Mouse (Mus musculus) brown adipose tissue, adult 24 weeks (tissue): ENCODE data around the gene Adamts14. TPM values are rescaled to one million over a fixed set of nuclear protein-coding genes. Genes with fewer than 3 reads are reported as not detected.

Experiments
- H3K27ac ChIP-seq: fragments of 200-500 bp; replicated peaks from 2 replicates; pipeline ENCODE4 v1.5.1; 2012; ENCODE audit warnings: low read depth, mild to moderate bottlenecking, low read length
- H3K4me1 ChIP-seq: fragments of 200-500 bp; 2 replicates; pipeline ENCODE4 v1.6.1; 2012; ENCODE audit warnings: low read length, mixed read lengths; ENCODE audit not compliant: control insufficient read depth, insufficient read depth, insufficient read length
- H3K4me3 ChIP-seq: fragments of 200-500 bp; 2 replicates; pipeline ENCODE4 v1.5.1; 2012; ENCODE audit warnings: low read depth, mild to moderate bottlenecking, low read length, moderate library complexity; ENCODE audit not compliant: insufficient read depth
- polyA plus RNA-seq: library from polyadenylated mRNA; stranded (reverse); fragments of >200 nt; gene quantifications from 2 replicates; pipeline ENCODE4 v1.2.4, GENCODE M21; 2012; ENCODE audit not compliant: missing spikeins, insufficient read depth, insufficient read length

Adamts14 gene
- polyA plus RNA-seq, 1 experiment: 0.20 TPM

DNA sequence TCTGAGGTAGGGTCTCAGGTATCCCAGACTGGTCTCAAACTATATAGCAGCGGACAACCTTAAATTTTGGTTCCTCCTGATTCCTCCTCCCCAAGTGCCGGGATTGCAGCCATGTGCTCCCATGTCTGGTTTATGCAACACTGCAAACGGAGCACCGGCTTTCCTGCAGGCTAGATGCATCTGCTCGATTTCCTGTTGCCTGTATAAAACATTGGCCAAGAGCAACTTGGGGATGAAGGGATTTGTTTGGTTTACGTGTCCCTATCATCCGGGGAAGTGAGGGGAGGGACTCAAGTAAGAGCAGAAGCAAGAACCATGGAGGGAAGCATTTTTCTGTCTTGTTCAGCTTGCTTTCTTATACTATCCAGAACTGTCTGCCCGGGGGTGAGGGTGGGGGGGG, 78.0 kb downstream of the Adamts14 start:
- Histone ChIP-seq H3K4me3 (no peak overlapping the region), H3K27ac (no peak overlapping the region)

DNA sequence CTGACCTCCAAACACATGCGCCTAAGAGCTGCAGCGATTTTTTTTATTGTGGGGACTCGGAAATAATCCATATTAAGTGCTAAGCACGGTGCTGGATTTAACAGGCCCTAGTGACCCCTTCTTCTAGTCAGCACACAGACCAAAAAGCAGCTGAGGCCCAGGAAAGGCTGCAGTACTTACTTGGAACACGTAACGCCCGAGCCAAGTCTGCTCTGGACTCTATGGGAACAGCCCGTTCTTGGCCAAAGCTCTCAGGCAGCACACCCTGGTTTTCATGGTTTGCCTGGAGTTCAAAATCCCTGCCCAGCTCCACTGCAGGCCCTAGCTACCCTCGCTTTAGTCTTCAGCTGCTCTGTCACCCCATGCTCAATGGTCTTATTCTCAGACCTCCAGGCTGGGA, 78.6 kb downstream of the Adamts14 start:
- Histone ChIP-seq H3K4me3 (no peak overlapping the region), H3K27ac (no peak overlapping the region), H3K4me1 (no peaks in the 10 kb centered on the region)

More for the DNA sequence above, 78.0 kb downstream of the Adamts14 start:
- H3K4me1 ChIP-seq: no peaks in the 10 kb centered on the region

DNA sequence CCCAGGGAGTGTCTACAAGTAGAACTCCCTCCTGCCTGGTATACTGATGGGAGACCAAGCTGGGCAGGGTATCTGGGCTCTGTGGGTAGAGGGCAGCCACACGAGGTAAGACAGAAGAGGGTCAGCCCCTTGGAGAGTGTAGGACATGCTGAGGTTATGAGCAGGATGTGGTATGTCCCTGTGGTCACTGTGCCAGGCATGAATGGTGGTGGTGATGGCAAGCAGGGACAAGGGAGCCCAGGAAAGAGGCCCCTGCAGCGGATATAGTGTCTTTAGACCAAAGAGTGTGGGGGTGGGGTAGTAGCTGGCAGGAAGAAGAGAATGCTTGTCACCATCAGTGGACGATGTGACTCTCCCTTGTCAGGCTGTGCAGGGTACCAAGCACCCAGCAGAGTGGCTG, 85.2 kb downstream of the Adamts14 start:
- H3K4me1 ChIP-seq: no peaks in the 10 kb centered on the region; the same call in 1 of the 2 replicates
- no peak overlapping the region for H3K4me3 ChIP-seq
- H3K27ac ChIP-seq: no peak overlapping the region

DNA sequence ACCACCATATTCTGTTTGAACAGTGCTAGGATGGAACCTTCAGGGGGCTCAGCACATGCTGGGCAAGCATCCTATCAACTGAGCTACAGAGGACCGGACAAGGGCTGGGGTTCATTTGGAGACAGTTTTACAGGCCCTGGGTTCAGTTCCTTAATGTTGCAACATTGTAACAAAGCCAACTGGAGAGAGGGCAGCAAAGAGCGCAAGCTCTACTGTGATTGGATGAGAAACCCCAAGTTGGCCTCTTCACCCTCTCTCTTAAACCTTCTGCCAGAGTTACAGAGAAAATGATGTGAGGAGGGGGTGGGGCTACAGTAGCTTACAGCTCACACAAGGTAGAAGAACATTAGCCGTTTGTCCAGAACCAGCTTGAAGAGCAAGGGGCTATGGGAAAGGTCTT, 86.2 kb downstream of the Adamts14 start:
- no peaks in the 10 kb centered on the region; the same call in 1 of the 2 replicates for H3K4me1 ChIP-seq
- no peak overlapping the region for H3K4me3 ChIP-seq

DNA sequence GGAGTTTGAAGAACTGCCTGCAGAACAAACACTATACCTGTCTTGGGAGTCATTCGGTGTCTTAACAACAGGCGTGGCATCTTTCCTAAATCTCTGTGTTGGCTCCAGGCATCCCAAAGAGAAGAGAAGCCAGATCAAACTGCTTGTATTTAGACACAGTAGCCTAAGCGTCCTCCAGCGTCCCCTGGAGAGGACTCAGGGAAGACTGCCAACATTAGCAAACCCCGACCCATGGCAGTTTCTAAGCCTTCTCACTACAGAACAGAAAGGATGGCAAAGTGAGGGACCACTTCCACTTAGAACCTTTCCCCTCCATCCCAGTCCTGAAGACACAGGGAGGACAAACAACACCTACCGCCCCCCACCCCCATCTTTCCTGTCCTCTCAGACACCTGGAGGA, 93.3 kb downstream of the Adamts14 start:
- H3K4me1 ChIP-seq: no peaks in the 10 kb centered on the region
- H3K27ac ChIP-seq: no peak overlapping the region
- H3K4me3 ChIP-seq: no peak overlapping the region

More for the DNA sequence above, 86.2 kb downstream of the Adamts14 start:
- H3K27ac ChIP-seq: no peak overlapping the region

DNA sequence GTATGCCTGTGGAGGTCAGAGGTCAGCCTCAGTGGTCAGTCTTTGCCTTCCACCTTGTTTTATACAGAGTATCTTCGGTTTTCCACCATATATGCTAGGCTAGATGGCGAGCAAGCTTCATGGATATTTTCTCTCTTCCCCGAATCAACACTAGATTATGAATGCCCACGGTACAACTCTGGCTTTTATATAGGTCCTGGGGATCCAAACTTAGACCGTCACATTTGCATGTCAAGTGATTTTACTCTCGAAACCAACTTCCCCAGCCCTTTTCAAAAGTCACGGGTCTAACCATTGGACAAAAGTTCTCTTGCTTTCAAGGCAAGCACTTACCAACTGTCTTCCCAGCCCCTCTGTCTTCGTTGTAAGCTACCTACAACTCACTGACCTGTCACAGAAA, 94.6 kb downstream of the Adamts14 start:
- H3K27ac ChIP-seq: no peak overlapping the region
- no peaks in the 10 kb centered on the region for H3K4me1 ChIP-seq
- H3K4me3 ChIP-seq: no peak overlapping the region

DNA sequence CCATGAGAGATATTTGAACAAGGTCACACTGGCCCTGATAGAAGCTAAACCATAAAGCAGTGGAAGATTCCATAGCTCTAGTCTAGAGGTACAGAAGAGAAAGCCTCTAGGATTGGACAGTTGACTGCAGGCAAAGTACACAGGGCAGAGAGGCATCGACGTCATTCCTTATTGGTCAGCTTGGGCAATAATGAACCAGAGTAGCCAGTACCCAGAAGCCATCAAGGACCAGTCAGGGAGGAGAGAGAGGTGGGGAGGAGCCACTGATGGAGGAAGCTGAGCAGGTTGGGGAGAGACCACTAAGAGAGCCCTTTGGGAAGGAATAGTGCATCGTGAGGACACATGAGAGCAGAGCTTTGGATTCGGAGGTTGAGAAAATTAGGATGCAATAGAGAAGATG, 95.5 kb downstream of the Adamts14 start:
- Histone ChIP-seq H3K4me3 (no peak overlapping the region), H3K27ac (no peak overlapping the region), H3K4me1 (no peaks in the 10 kb centered on the region)

DNA sequence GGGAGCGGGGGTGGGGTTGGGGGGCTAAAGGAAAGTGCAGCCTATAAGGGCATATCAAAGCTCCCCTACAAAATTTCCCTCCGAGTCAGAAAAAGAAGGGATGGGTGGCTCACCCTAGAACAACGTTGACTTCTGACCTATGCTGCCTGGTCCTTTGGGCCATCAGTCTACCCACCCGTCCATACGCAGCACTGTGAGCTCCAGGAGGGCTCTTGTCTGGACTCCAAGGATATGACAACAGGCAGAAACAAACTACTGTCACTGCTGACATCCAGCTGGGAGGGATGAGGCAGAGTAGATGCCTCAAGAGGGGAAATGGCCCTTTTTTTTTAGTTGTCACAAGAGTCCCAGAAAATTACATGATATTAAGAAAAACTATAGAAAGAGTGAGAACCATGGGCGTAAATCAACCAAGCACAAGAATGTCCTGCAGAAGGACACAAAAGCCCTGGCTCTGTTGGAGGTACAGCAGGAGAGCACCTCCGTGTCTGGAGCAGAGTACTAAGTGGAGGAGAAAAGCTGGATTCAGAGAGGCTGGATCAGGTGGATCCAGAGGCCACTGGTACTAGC, 96.9 kb downstream of the Adamts14 start:
- Histone ChIP-seq H3K4me1 (no peaks in the 10 kb centered on the region), H3K27ac (no peak overlapping the region), H3K4me3 (no peak overlapping the region)

DNA sequence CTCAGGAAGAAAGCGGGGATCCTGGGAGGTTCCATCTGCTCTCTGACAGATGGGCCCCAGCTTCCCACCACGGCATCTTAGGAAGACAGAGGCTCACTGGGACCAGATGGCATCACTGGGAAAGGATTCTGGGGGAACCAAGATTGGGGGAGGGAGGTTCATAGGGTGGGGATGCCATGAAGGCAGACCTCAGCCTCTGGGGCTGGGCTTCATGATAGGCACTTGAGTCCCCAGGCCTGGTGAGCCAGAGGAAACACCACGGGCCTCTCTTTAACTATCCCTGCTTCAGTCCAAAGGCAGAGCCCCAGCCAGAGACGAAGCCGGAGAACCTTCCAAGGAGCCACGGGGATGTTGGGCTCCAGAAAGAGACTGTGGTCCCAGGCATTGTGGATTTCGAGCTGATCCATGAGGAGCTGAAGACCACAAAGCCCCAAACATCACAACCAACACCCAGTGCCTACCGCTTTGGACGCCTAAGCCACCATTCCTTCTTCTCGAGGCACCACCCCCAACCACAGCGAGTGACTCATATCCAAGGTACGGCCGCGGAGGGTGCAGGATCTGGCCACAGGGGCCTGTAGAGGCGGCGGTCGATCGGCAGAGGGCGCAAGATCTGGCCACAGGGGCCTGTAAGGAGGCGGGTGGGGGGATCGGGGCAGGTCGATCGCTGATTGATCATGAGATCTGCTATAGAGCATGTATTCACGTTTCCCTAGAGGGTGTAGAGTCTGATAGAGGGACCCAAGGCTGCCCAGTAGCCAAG, 97.6 kb downstream of the Adamts14 start:
- Histone ChIP-seq H3K4me1 (no peaks in the 10 kb centered on the region), H3K27ac (no peak overlapping the region), H3K4me3 (no peak overlapping the region)

DNA sequence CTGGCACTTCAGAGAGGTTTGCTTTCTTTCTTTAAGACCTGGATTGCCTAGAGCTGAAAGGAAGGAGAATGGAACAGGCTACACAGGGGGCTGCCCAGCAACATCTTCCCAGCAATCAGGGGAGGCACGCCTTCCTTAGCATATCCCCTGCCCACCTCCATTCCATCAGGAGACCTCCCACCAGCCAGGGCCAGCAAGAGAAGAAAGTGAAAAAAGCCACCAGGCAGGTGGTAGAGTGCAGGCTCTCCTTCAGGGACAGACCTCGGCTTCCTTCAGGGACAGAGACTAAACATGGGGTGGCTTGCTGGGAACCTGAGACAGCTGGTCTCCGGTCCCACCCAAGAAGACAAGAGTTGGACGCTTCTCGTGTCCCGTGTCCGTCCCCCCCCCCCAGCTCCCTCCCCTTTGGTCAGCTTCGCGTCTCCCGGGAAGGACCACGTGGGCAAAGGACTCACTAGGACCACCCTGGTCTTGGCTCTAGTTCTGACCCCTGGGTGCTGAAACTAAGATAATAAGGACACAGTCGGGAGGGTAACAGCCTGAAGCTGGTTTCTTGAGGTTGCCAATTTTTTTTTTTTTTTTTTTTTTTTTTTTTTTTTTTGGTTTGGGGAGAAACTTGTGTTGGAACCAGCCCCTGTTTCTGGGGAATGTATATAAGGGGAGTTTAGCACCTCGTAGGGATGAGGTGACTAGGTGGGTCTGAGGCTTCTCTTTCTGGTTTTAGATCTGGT, 98.4 kb downstream of the Adamts14 start:
- Histone ChIP-seq H3K27ac (no peak overlapping the region), H3K4me1 (no peaks in the 10 kb centered on the region), H3K4me3 (no peak overlapping the region)

DNA sequence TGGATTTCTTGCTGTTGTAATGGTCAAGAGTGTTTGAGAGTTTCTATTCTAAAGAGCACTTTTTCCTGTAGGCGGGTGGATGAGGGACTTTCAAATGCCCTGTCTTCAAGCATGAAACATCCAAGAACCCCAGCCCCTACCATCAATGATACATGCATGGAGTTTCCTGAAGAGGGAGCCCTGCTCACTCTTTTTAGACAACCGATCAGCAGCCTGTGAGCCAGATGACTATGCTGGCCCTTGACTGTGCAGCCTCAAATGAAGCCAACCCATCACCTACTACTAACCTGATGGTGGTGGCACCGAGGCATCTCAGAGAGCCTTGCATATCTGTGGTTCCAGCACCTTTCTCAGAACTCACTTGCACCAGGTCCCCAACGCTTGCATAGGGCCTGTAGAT, 100.7 kb downstream of the Adamts14 start:
- H3K4me3 ChIP-seq: no peak overlapping the region
- H3K4me1 ChIP-seq: no peaks in the 10 kb centered on the region
- no peak overlapping the region for H3K27ac ChIP-seq

DNA sequence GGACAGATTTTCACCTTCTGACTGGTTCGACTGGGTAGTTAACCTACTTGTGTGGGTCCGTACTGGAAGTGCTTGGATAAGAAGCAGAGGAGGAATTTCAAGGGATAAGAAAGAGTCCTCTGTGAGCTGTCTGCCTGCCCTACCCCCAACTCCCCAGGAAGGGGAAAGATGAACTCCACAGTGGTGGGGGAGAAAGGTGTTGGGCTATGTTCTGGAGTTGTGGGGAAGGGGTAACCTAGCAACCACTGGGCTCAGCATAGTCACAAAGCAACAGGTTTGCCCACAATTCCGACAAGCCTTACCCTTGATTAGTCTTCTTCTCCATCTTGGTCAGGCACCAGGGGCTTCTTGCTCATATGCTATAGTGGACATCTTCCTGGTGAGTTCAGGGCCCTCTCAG, 101.6 kb downstream of the Adamts14 start, which contains the start of gene Tbata:
Gene Tbata (plus strand): TSS at position 301 of the 400 bp plus-strand sequence.
- H3K4me3 ChIP-seq: no peak within 1 kb of the TSS
- 0 out of 2 replicates have a peak, but pooled peaks cover 2% of the 10 kb centered on the region for H3K4me1 ChIP-seq
- no peak within 1 kb of the TSS for H3K27ac ChIP-seq

DNA sequence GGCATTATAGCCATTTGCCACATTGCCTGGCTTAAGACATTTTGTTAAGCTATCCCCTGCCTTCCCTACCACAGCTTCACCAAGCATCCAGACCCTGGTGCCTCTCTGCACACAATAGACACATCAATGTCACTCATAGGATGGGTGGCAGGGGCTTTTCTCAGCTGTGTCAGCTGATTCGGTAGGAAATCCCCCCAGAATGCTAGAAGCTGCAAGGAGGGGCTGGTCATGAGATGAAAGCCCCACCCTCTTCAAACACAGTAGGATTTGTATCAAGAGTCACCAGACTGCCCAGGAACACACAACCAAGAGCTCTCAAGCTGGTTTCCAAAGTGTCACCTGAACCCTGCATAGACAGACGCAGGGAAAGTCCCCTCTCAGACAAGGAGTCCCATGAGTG, 104.8 kb downstream of the Adamts14 start:
- Histone ChIP-seq H3K27ac (no peak overlapping the region), H3K4me1 (0 out of 2 replicates have a peak, but pooled peaks cover 2% of the 10 kb centered on the region), H3K4me3 (no peak overlapping the region)

DNA sequence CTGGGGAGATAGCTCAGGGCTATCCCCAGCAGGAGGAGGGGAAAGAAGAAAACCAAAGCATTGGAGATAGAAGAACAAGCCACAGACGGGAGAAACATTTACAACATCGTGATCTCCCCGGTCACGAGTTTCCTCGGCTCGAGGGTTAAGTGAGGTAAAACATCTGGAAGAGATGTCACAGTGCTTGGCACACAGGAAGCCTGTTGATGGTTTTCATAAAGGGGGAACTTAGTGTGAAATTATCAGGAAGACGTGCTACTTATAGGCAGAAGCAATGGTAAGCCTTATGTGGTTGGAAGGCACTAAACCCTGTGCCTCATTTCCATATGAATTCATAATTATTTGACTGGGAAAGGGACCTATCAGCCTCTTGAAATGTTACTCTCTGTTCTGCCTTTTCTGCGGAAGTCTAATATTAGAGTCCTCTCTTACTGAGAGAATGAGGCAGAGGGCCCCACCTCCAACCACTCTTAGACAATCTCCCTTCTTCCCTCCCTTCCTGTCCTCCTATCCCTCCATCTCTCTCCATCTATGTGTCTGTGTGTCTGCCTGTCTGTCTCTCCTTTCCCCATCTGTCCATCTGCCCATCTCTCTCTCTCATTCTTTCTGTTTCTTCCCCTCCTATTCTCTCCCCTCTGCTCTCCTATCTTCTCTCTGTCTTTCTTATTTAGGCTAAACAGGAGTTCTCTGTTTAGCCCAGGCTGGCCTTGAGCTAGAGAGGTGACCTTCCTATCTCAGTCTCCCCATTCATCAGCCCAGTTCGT, 105.7 kb downstream of the Adamts14 start:
- Histone ChIP-seq H3K4me3 (no peak overlapping the region), H3K4me1 (0 out of 2 replicates have a peak, but pooled peaks cover 2% of the 10 kb centered on the region), H3K27ac (no peak overlapping the region)

DNA sequence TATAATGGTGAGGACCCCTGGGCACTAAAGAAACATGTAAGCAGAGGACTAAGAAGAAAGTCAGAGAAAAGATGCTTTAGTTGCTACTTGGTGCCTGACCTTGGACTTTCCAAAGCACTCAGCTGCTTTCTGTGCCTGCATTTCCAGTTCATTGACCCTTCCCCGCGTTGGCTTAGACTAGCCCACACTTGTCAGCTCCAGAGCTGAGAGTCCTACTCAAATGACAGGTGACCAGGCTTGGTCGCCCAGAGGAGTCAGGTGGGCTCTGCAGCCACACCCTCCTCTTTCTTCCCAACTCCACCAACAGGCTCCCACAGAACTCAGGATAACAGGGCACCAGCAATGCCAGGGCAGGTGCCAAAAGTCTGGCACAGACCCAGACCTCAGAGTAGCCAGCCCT, 110.9 kb downstream of the Adamts14 start:
- peak overlapping the region; percentile 76; the same call in 1 of the 2 replicates for H3K27ac ChIP-seq
- peaks cover 18% of the 10 kb centered on the region for H3K4me1 ChIP-seq
- H3K4me3 ChIP-seq: no peak overlapping the region
